Mouse (Mus musculus) lung, postnatal 4 days (tissue): Measurements from ENCODE around the gene Cd300c2.
"Not testable (repeated sequence)": the region's sequence is repeated elsewhere in the genome, so short reads cannot be mapped to it uniquely, and the experiment has no call there.

Experiments used
- DNase-seq, 2 experiments: peaks; one replicate each; pipeline ENCODE4 v3.0.0; 2021

Gene Cd300c2

GRCm38 (mm10) chr11:115001474-115002040 is at the start of gene Cd300c2:
TSS of gene Cd300c2 (minus strand) at chr11:115001880.
- DNase-seq = peak in 1 of 2 experiments; percentile 21

DNA sequence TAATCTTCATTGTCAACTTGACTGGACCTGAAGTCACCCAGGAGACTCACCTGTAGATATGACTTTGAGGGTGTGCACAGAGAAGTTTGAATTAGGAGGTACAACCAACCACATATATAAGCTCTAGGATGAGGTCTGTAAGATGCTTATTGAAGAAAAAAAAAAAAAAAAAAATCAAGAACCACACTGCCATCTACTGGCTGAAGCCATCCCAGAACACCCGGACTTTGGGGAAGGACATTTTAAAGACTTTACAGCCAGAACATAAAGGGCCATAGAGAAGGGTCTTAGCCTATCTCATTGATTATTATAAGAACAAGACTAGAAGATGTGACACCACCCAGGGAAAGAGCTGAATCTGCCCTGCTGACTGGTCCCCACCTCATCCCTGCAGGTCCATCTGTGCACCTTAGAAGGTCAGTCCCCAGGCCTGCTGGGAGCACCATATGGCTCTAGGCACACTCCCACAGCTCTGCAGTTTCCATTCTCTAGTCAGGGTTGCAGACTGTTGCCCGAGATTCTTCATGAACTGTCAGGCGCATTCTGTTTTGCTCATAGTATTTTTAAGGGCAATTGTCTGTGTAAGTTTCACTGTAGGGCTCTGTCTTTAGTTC is 47.7 kb upstream of the Cd300c2 start:
- DNase-seq = no peak

DNA sequence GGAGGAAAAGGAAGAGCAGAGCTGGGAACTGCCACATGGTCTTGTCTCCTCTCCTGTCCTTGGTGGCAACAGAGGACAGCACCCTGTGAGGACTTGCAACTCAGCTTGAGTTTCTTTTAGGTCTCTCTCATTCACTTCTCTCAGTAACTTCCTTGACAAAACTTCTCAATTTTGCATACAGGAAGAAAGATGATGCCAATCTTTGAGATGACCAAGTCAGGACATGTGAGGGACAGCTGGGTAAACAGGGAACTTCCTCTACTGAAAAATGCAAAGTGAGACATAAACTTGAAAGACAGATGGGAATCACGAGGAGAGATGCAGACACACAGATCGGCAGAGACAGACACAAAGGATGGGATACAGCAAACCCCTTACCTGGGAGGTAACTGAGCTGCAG is 46.6 kb upstream of the Cd300c2 start, which contains the start of gene Cd300ld3:
Cd300ld3 (minus strand) TSS at position 151 of the 400 bp plus-strand sequence.
- peak in 1 of 2 experiments; percentile 2 for DNase-seq

GRCm38 (mm10) chr11:115037669-115038068 is 36.0 kb upstream of the Cd300c2 start, which contains the start of gene Cd300ld5:
TSS of gene Cd300ld5 (minus strand) at chr11:115037769.
- not testable (repeated sequence) for DNase-seq

GRCm38 (mm10) chr11:115026912-115027311 is 25.2 kb upstream of the Cd300c2 start, which contains the start of gene Cd300ld4:
TSS of gene Cd300ld4 (minus strand) at chr11:115027012.
- DNase-seq = not testable (repeated sequence)

- not testable (repeated sequence) for DNase-seq
Observed at GRCm38 (mm10) chr11:115016093-115016492, 14.4 kb upstream of the Cd300c2 start, which contains the start of gene Cd300ld2. TSS of gene Cd300ld2 (minus strand) at chr11:115016193.

DNA sequence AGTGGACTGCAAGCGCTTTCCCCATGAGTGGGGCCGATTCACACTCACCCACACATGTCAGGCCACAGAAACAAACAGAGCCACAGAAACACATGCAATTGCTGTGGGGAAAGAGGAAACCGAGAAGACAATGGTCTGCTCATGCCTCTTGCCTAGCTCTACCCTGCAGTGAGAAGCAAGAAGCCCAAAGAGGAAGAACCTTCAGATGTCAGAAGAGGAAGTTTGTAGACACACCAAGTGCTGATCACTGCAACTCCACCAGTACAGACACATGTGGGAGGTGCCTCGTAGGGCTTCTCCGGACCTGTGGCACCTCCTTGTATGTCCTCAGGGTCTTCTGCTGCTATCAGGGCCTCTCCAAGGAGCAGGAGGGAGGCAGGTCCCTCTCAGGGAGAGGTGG is 2.4 kb upstream of the Cd300c2 start:
- peak; percentile 18 to 22 for DNase-seq

DNA sequence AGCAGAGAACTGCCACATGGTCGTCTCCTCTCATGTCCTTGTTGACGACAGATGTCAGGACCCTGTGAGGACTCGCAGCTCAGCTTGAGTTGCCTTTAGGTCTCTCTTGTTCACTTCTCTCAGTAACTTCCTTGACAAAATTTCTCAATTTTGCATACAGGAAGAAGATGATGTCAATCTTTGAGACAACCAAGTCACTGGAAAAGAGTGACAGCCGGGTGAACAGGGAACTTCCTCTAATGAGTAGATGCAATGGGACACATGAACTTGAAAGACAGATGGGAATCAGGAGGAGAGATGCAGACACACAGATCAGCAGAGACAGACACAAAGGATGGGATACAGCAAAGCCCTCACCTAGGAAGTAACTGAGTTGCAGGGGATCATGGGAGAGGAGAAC is 11.9 kb downstream of the Cd300c2 start, which contains the start of gene Cd300ld:
Cd300ld (minus strand) TSS at position 130 of the 400 bp plus-strand sequence.
- no peak for DNase-seq

DNA sequence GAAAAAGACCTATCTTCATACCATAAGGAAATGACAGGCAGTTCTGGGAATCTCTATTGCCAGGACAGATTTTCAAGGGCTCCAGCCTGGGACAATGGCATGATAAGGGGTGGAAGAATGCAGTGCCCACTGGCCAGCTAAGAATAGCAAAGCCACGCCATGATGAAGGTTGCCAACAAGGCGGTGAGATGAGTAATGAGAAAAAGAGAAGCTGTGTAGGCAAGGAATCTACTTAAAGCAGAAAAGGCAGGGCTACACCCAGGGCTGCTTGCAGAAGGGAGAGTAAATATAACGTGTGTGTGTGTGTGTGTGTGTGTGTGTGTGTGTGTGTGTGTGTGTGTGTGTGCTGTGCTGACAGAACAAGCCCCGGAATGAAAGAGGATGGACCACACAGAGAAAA is 19.8 kb downstream of the Cd300c2 start:
- no peak for DNase-seq

DNA sequence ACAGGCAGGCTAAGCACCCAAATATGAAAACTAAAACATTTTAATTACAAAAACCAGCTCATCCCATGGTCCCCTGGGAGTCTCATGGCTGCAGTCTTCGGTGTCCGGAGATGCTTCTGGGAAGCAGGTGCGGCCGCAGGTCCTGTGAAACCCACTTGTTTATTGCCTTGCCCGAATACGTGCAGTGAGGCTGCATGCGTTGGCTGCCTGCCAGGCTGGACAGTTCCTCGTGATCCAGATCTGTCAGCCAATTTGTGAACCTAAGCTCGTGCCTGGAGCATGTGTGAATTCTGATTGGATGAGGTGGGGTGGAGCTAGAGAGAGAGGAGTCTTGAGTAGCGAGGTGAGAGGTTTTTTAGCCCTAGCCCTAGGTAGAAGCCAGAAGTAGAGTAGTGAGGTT is 29.0 kb downstream of the Cd300c2 start:
- no peak for DNase-seq

DNA sequence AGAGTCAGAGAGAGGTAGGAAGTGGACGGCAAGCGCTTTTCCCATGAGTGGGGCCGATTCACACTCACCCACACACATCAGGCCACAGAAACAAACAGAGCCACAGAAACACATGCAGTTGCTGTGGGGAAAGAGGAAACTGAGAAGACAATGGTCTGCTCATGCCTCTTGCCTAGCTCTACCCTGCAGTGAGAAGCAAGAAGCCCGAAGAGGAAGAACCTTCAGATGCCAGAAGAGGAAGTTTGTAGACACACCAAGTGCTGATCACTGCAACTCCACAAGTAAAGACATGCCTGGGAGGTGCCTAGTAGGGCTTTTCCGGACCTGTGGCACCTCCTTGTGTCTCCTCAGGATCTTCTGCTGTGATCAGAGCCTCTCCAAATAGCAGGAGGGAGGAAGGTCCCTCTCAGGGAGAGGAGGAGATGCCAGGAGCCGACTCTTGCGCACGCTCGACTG is 32.9 kb downstream of the Cd300c2 start, which contains the start of gene Cd300c:
Cd300c (minus strand) TSS at position 406 of the 456 bp plus-strand sequence.
- peak; percentile 17 to 26 for DNase-seq

GRCm38 (mm10) chr11:114965182-114965828 is 36.4 kb downstream of the Cd300c2 start:
- peak in 1 of 2 experiments; percentile 27 for DNase-seq

DNA sequence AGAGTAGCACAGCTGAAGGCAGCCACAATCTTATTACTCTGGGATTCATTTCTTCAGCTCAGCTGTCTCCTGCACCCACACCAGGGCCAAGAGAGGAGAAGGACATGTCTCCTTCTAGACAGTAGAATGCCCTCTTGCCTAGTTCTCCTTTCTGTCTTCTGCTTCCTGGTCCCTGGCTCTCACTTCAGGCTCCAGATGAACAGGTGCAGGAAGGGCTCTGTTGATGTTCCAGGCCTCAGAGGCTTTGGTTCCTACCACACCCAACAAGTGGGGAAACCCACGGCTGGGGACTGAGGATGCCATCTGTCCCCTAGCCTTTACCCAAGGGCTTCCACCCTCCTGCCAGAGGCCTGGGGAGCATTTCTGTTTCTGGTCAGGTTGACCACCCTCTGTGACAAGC is 41.3 kb downstream of the Cd300c2 start:
- no peak for DNase-seq
